Mouse (Mus musculus) heart, embryonic 16.5 days (tissue): ENCODE results near the gene Rsg1. TPM values are rescaled to one million over a fixed set of nuclear protein-coding genes. Genes with fewer than 3 reads are reported as not detected.

Experiments
- ATAC-seq: fragments of 200-750 bp; cut with Nextera tagmentation; replicated peaks from 2 replicates; pipeline ENCODE4 v1.8.0; 2017; ENCODE audit warnings: moderate number of reproducible peaks; ENCODE audit not compliant: insufficient read depth, low FRiP score; ENCODE audit errors: extremely low read depth
- H3K27ac ChIP-seq: fragments of 300-500 bp; sonication (generic); 2 replicates; pipeline ENCODE4 v1.5.1; 2014; ENCODE audit warnings: mild to moderate bottlenecking, low read length, control low read depth, moderate library complexity
- H3K27me3 ChIP-seq: fragments of 300-500 bp; sonication (generic); 2 replicates; pipeline ENCODE4 v1.6.1; 2014; ENCODE audit warnings: low read length, mixed read lengths; ENCODE audit not compliant: control insufficient read depth, insufficient read depth
- H3K36me3 ChIP-seq: fragments of 300-500 bp; sonication (generic); 2 replicates; pipeline ENCODE4 v1.6.1; 2014; ENCODE audit not compliant: control insufficient read depth, insufficient read depth
- H3K4me1 ChIP-seq: fragments of 300-500 bp; sonication (generic); 2 replicates; pipeline ENCODE4 v1.6.1; 2014; ENCODE audit warnings: low read length, mixed read lengths; ENCODE audit not compliant: control insufficient read depth, insufficient read depth
- H3K4me2 ChIP-seq: fragments of 300-500 bp; sonication (generic); 2 replicates; pipeline ENCODE4 v1.6.1; 2014; ENCODE audit warnings: low read depth, mild to moderate bottlenecking, control low read depth, low read length
- H3K4me3 ChIP-seq: fragments of 300-500 bp; sonication (generic); 2 replicates; pipeline ENCODE4 v1.5.1; 2014; ENCODE audit warnings: mild to moderate bottlenecking, control low read depth, low read length
- H3K9ac ChIP-seq: fragments of 300-500 bp; sonication (generic); 2 replicates; pipeline ENCODE4 v1.6.1; 2014; ENCODE audit warnings: low read length, control low read depth
- H3K9me3 ChIP-seq: fragments of 300-500 bp; sonication (generic); replicated peaks from 2 replicates; pipeline ENCODE4 v1.6.1; 2016; ENCODE audit warnings: low read length; ENCODE audit not compliant: control insufficient read depth
- WGBS: fragments of 180-500 bp; shearing (Covaris S2); extraction: QIAGEN DNeasy Blood & Tissue Kit; methylation state at CpG from one replicate; pipeline ENCODE4 v1.1.7; 2014; 5-methylcytosine and 5-hydroxymethylcytosine counted together
- polyA plus RNA-seq: library from polyadenylated mRNA; unstranded; fragments of >200 nt; fragmentation: Nextera tagmentation; extraction: Ambion mirVana; gene quantifications from 2 replicates; pipeline ENCODE4 v1.2.1, GENCODE M21; 2015

Gene Rsg1
- polyA plus RNA-seq, 1 experiment from 2014 or later, result 2.4 TPM

- peak overlapping the region; percentile 56 for H3K4me2 ChIP-seq
- H3K27me3 ChIP-seq, result 0 out of 2 replicates have a peak, but pooled peaks cover 6% of the 10 kb centered on the region
- H3K9me3 ChIP-seq, result no peaks in the 10 kb centered on the region; the same call in 1 of the 2 replicates
- peaks cover 14% of the 10 kb centered on the region; the same call in 1 of the 2 replicates for H3K4me1 ChIP-seq
- peak overlapping the region; percentile 26 for H3K4me3 ChIP-seq
- no peak for ATAC-seq
- no peaks in the 10 kb centered on the region for H3K36me3 ChIP-seq
- H3K9ac ChIP-seq, result peak overlapping the region; percentile 47; the same call in 1 of the 2 replicates
- no peak overlapping the region for H3K27ac ChIP-seq
- WGBS, result 14% methylated on average over 14 of the region's 14 CpGs
These were observed 59.1 kb downstream of the Rsg1 start for GRCm38 (mm10) chr4:141272878-141273277.

GRCm38 (mm10) chr4:141273296-141273695, 59.5 kb downstream of the Rsg1 start:
- Histone ChIP-seq H3K9ac (peak overlapping the region; percentile 47; the same call in 1 of the 2 replicates), H3K27me3 (0 out of 2 replicates have a peak, but pooled peaks cover 6% of the 10 kb centered on the region), H3K4me3 (peak overlapping the region; percentile 26), H3K36me3 (no peaks in the 10 kb centered on the region), H3K4me1 (peaks cover 16% of the 10 kb centered on the region; the same call in 1 of the 2 replicates), H3K4me2 (peak overlapping the region; percentile 56), H3K9me3 (no peaks in the 10 kb centered on the region; the same call in 1 of the 2 replicates), H3K27ac (no peak overlapping the region)
- 21% methylated on average over 12 of the region's 12 CpGs for WGBS
- peak; percentile 74 for ATAC-seq

- H3K4me1 ChIP-seq, result peaks cover 20% of the 10 kb centered on the region; the same call in 1 of the 2 replicates
- no peaks in the 10 kb centered on the region for H3K9me3 ChIP-seq
- no peaks in the 10 kb centered on the region for H3K36me3 ChIP-seq
- no peak overlapping the region for H3K4me3 ChIP-seq
- peak overlapping the region; percentile 39 for H3K4me2 ChIP-seq
- 0 out of 2 replicates have a peak, but pooled peaks cover 6% of the 10 kb centered on the region for H3K27me3 ChIP-seq
- 32% methylated on average over 23 of the region's 23 CpGs for WGBS
- ATAC-seq, result no peak
- peak overlapping the region; percentile 48; the same call in 1 of the 2 replicates for H3K9ac ChIP-seq
- no peak overlapping the region for H3K27ac ChIP-seq
These were observed 61.0 kb downstream of the Rsg1 start for GRCm38 (mm10) chr4:141274485-141275341.

Other genes with a start within 250 kb of the Rsg1 start
- gene Atp13a2, start 227.1 kb upstream of the Rsg1 start, polyA plus RNA-seq, result 28.9 and 30.7 TPM in 2 replicates
- gene Mfap2, start 203.5 kb upstream of the Rsg1 start, polyA plus RNA-seq, result 197 and 233 TPM in 2 replicates
- gene Crocc, start 153.4 kb upstream of the Rsg1 start, polyA plus RNA-seq, result 3.0 and 4.2 TPM in 2 replicates
- gene Necap2, start 135.6 kb upstream of the Rsg1 start, polyA plus RNA-seq, result 49.8 and 50.1 TPM in 2 replicates
- 0.08 TPM in 1 of 2 replicates, not detected in the other for gene Spata21, start 125.6 kb upstream of the Rsg1 start, polyA plus RNA-seq
- 29.5 and 33.9 TPM in 2 replicates for gene Szrd1, start 74.2 kb upstream of the Rsg1 start, polyA plus RNA-seq
- gene Fbxo42, start 66.0 kb upstream of the Rsg1 start, polyA plus RNA-seq, result 12.8 and 14.5 TPM in 2 replicates
- gene Arhgef19, start 25.5 kb downstream of the Rsg1 start, polyA plus RNA-seq, result 2.3 and 4.0 TPM in 2 replicates
- 3.1 and 3.9 TPM in 2 replicates for gene Epha2, start 87.3 kb downstream of the Rsg1 start, polyA plus RNA-seq
- gene Fam131c, start 154.3 kb downstream of the Rsg1 start, polyA plus RNA-seq, result 0.58 and 0.87 TPM in 2 replicates
- gene Clcnka, start 184.8 kb downstream of the Rsg1 start, polyA plus RNA-seq, result 0.11 TPM in 1 of 2 replicates, not detected in the other
- 0.34 and 0.49 TPM in 2 replicates for gene Clcnkb, start 202.1 kb downstream of the Rsg1 start, polyA plus RNA-seq
- 224 and 293 TPM in 2 replicates for gene Hspb7, start 206.8 kb downstream of the Rsg1 start, polyA plus RNA-seq
- not detected in 2 replicates for gene Srarp, start 222.1 kb downstream of the Rsg1 start, polyA plus RNA-seq
- gene Zbtb17, start 230.7 kb downstream of the Rsg1 start, polyA plus RNA-seq, result 22.2 and 26.1 TPM in 2 replicates